Mouse (Mus musculus) embryonic facial prominence, embryonic 15.5 days (tissue): ENCODE measurements around the gene Aadacl4. TPM values are rescaled to one million over a fixed set of nuclear protein-coding genes. Genes with fewer than 3 reads are reported as not detected.
"Not testable (repeated sequence)": the region's sequence is repeated elsewhere in the genome, so short reads cannot be mapped to it uniquely, and the experiment has no call there.

ENCODE experiments used
- ATAC-seq: fragments of 200-750 bp; cut with Nextera tagmentation; 2 replicates; pipeline ENCODE4 v1.8.0; 2017; ENCODE audit warnings: low read depth, moderate TSS enrichment; ENCODE audit not compliant: insufficient number of reproducible peaks, low FRiP score, low TSS enrichment
- H3K27ac ChIP-seq: fragments of 300-500 bp; sonication (generic); replicated peaks from 2 replicates; pipeline ENCODE4 v1.5.1; 2015; ENCODE audit warnings: mild to moderate bottlenecking, inconsistent platforms
- H3K27me3 ChIP-seq: fragments of 300-500 bp; sonication (generic); 2 replicates; pipeline ENCODE4 v1.6.1; 2015; ENCODE audit warnings: inconsistent platforms
- H3K36me3 ChIP-seq: fragments of 300-500 bp; sonication (generic); 2 replicates; pipeline ENCODE4 v1.6.1; 2015; ENCODE audit warnings: mild to moderate bottlenecking, inconsistent platforms
- H3K4me1 ChIP-seq: fragments of 300-500 bp; sonication (generic); 2 replicates; pipeline ENCODE4 v1.6.1; 2015; ENCODE audit warnings: inconsistent platforms
- H3K4me2 ChIP-seq: fragments of 300-500 bp; sonication (generic); replicated peaks from 2 replicates; pipeline ENCODE4 v1.6.1; 2015; ENCODE audit warnings: mild to moderate bottlenecking, inconsistent platforms
- H3K4me3 ChIP-seq: fragments of 300-500 bp; sonication (generic); replicated peaks from 2 replicates; pipeline ENCODE4 v1.5.1; 2015; ENCODE audit warnings: mild to moderate bottlenecking, inconsistent platforms
- H3K9ac ChIP-seq: fragments of 300-500 bp; sonication (generic); 2 replicates; pipeline ENCODE4 v1.6.1; 2015; ENCODE audit warnings: inconsistent platforms
- H3K9me3 ChIP-seq: fragments of 300-500 bp; sonication (generic); replicated peaks from 2 replicates; pipeline ENCODE4 v1.6.1; 2016; ENCODE audit warnings: inconsistent platforms
- WGBS: fragments of 180-500 bp; shearing (Covaris S2); methylation state at CpG from one replicate; pipeline ENCODE4 v1.1.7; 2015; 5-methylcytosine and 5-hydroxymethylcytosine counted together
- polyA plus RNA-seq: library from polyadenylated mRNA; unstranded; fragments of >200 nt; fragmentation: Nextera tagmentation; extraction: Ambion mirVana; gene quantifications from 2 replicates; pipeline ENCODE4 v1.2.1, GENCODE M21; 2015

The Aadacl4 gene
- not detected in 2 replicates for polyA plus RNA-seq

GRCm38 (mm10) chr4:144613407-144613806, at the start of gene Aadacl4:
TSS of gene Aadacl4 (plus strand) at chr4:144613707.
- Histone ChIP-seq H3K4me2 (no peak within 1 kb of the TSS), H3K4me1 (no peaks in the 10 kb centered on the region)

GRCm38 (mm10) chr4:144565034-144565433, 48.5 kb upstream of the Aadacl4 start, which contains the start of gene Gm13124:
TSS of gene Gm13124 (minus strand) at chr4:144565134.
- no peaks in the 10 kb centered on the region for H3K4me1 ChIP-seq
- no peak within 1 kb of the TSS for H3K9ac ChIP-seq
- no peak within 1 kb of the TSS for H3K27ac ChIP-seq
- no peaks in the 10 kb centered on the region for H3K36me3 ChIP-seq
- no peaks in the 10 kb centered on the region for H3K27me3 ChIP-seq
- H3K4me2 ChIP-seq = no peak within 1 kb of the TSS
- no peak for ATAC-seq
- no peak within 1 kb of the TSS for H3K4me3 ChIP-seq
- no peaks in the 10 kb centered on the region for H3K9me3 ChIP-seq
- WGBS = 83% methylated on average over 1 of the region's 1 CpGs

More at GRCm38 (mm10) chr4:144613407-144613806, at the start of gene Aadacl4:
- no peak for ATAC-seq
- no peaks in the 10 kb centered on the region for H3K27me3 ChIP-seq
- H3K27ac ChIP-seq = no peak within 1 kb of the TSS
- no peak within 1 kb of the TSS for H3K4me3 ChIP-seq
- no peak within 1 kb of the TSS for H3K9ac ChIP-seq
- 47% methylated on average over 1 of the region's 1 CpGs for WGBS
- no peaks in the 10 kb centered on the region for H3K36me3 ChIP-seq
- 0 out of 2 replicates have a peak, but pooled peaks cover 3% of the 10 kb centered on the region for H3K9me3 ChIP-seq

- no peaks in the 10 kb centered on the region for H3K9me3 ChIP-seq
- H3K27ac ChIP-seq = no peak overlapping the region
- no peak for ATAC-seq
- no peak overlapping the region for H3K4me2 ChIP-seq
- H3K4me1 ChIP-seq = no peaks in the 10 kb centered on the region
- H3K27me3 ChIP-seq = no peaks in the 10 kb centered on the region
- no peak overlapping the region for H3K4me3 ChIP-seq
- no peaks in the 10 kb centered on the region for H3K36me3 ChIP-seq
- no peak overlapping the region for H3K9ac ChIP-seq
Measured at GRCm38 (mm10) chr4:144567752-144568151, 45.8 kb upstream of the Aadacl4 start.

DNA sequence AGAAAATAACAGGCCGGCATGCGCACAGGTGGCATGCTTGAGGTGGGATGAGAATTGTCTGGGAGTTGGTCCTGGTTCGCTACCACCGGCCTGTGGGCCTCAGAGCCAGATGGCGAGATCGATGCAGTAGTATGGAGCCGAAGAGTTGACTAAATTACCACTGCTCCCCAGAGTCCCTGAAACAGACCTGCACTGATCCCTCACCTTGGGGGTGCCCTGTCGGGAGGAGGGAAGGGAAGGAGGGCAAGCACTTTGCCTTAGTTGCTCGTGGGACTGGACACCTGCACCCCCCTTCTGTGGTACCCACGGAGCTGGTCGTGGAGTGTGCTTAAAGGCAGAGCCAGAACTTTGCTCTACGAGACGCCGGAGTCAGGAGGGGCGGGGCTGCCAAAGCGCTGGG, 27.3 kb upstream of the Aadacl4 start:
- H3K4me2 ChIP-seq, ATAC-seq, H3K4me1 ChIP-seq, H3K27ac ChIP-seq, H3K4me3 ChIP-seq, H3K36me3 ChIP-seq, H3K9ac ChIP-seq, H3K9me3 ChIP-seq, H3K27me3 ChIP-seq: not testable (repeated sequence)
- 81% methylated on average over 12 of the region's 16 CpGs for WGBS

GRCm38 (mm10) chr4:144592790-144593189, 20.7 kb upstream of the Aadacl4 start:
- ATAC-seq = no peak

GRCm38 (mm10) chr4:144614586-144614985, 1.1 kb downstream of the Aadacl4 start:
- no peaks in the 10 kb centered on the region for H3K36me3 ChIP-seq
- no peak overlapping the region for H3K27ac ChIP-seq
- 69% methylated on average over 1 of the region's 1 CpGs for WGBS
- H3K9me3 ChIP-seq = 0 out of 2 replicates have a peak, but pooled peaks cover 3% of the 10 kb centered on the region
- H3K9ac ChIP-seq = no peak overlapping the region
- no peak overlapping the region for H3K4me2 ChIP-seq
- H3K27me3 ChIP-seq = no peaks in the 10 kb centered on the region
- ATAC-seq = no peak
- no peaks in the 10 kb centered on the region for H3K4me1 ChIP-seq
- no peak overlapping the region for H3K4me3 ChIP-seq

More at GRCm38 (mm10) chr4:144592790-144593189, 20.7 kb upstream of the Aadacl4 start:
- Histone ChIP-seq H3K9ac (no peak overlapping the region), H3K27me3 (no peaks in the 10 kb centered on the region), H3K27ac (no peak overlapping the region), H3K4me3 (no peak overlapping the region), H3K9me3 (no peaks in the 10 kb centered on the region), H3K36me3 (no peaks in the 10 kb centered on the region), H3K4me1 (no peaks in the 10 kb centered on the region), H3K4me2 (no peak overlapping the region)

GRCm38 (mm10) chr4:144638263-144638662, 24.8 kb downstream of the Aadacl4 start:
- no peaks in the 10 kb centered on the region for H3K36me3 ChIP-seq
- H3K4me3 ChIP-seq = no peak overlapping the region
- no peaks in the 10 kb centered on the region for H3K27me3 ChIP-seq
- no peaks in the 10 kb centered on the region for H3K4me1 ChIP-seq
- H3K27ac ChIP-seq = no peak overlapping the region
- ATAC-seq = no peak
- no peak overlapping the region for H3K4me2 ChIP-seq
- no peak overlapping the region for H3K9ac ChIP-seq
- no peaks in the 10 kb centered on the region for H3K9me3 ChIP-seq

Other genes starting within 250 kb of the Aadacl4 start
- not detected in 2 replicates for gene Pramef20, start 235.8 kb upstream of the Aadacl4 start, polyA plus RNA-seq
- 0.29 and 0.67 TPM in 2 replicates for gene Pramef12, start 205.2 kb upstream of the Aadacl4 start, polyA plus RNA-seq
- 0.17 TPM in 1 of 2 replicates, not detected in the other for gene 1700012P22Rik, start 174.9 kb upstream of the Aadacl4 start, polyA plus RNA-seq
- not detected in 2 replicates for gene Gm9944, start 160.4 kb upstream of the Aadacl4 start, polyA plus RNA-seq
- gene Aadacl3, start 150.0 kb upstream of the Aadacl4 start, polyA plus RNA-seq = 0.07 TPM in 1 of 2 replicates, not detected in the other
- not detected in 2 replicates for gene 9430007A20Rik, start 93.9 kb upstream of the Aadacl4 start, polyA plus RNA-seq
- gene Gm13124, start 48.6 kb upstream of the Aadacl4 start, polyA plus RNA-seq = not detected in 2 replicates
- gene Gm436, start 72.7 kb downstream of the Aadacl4 start, polyA plus RNA-seq = not detected in 2 replicates
- gene Gm13178, start 107.7 kb downstream of the Aadacl4 start, polyA plus RNA-seq = not detected in 2 replicates
- gene Gm438, start 172.9 kb downstream of the Aadacl4 start, polyA plus RNA-seq = 0.12 TPM in 1 of 2 replicates, not detected in the other